Mouse (Mus musculus) intestine, postnatal 0 days (tissue): ENCODE data around the gene Cap1. TPM values are rescaled to one million over a fixed set of nuclear protein-coding genes. Genes with fewer than 3 reads are reported as not detected.

Source experiments
- ATAC-seq: fragments of 200-750 bp; cut with Nextera tagmentation; 2 replicates; pipeline ENCODE4 v1.8.0; 2017; ENCODE audit warnings: mild to moderate bottlenecking, moderate TSS enrichment, moderate library complexity
- H3K27ac ChIP-seq: fragments of 300-500 bp; sonication (generic); 2 replicates; pipeline ENCODE4 v1.5.1; 2014; ENCODE audit warnings: mild to moderate bottlenecking, low read depth, low read length, moderate library complexity
- H3K27me3 ChIP-seq: fragments of 300-500 bp; sonication (generic); replicated peaks from 2 replicates; pipeline ENCODE4 v1.6.1; 2014; ENCODE audit warnings: low read length, mixed read lengths; ENCODE audit not compliant: control insufficient read depth, insufficient read depth
- H3K36me3 ChIP-seq: fragments of 300-500 bp; sonication (generic); 2 replicates; pipeline ENCODE4 v1.6.1; 2014; ENCODE audit warnings: mild to moderate bottlenecking, moderate library complexity; ENCODE audit not compliant: control insufficient read depth, insufficient read depth
- H3K4me1 ChIP-seq: fragments of 300-500 bp; sonication (generic); replicated peaks from 2 replicates; pipeline ENCODE4 v1.6.1; 2014; ENCODE audit warnings: antibody characterized with exemption, low read length, mixed read lengths; ENCODE audit not compliant: control insufficient read depth, insufficient read depth
- H3K4me2 ChIP-seq: fragments of 300-500 bp; sonication (generic); replicated peaks from 2 replicates; pipeline ENCODE4 v1.6.1; 2014; ENCODE audit warnings: low read depth, mild to moderate bottlenecking, moderate library complexity
- H3K4me3 ChIP-seq: fragments of 300-500 bp; sonication (generic); 2 replicates; pipeline ENCODE4 v1.5.1; 2014; ENCODE audit warnings: low read depth, low read length
- H3K9ac ChIP-seq: fragments of 300-500 bp; sonication (generic); 2 replicates; pipeline ENCODE4 v1.6.1; 2014; ENCODE audit warnings: mild to moderate bottlenecking, low read depth, low read length
- H3K9me3 ChIP-seq: fragments of 300-500 bp; sonication (generic); 2 replicates; pipeline ENCODE4 v1.6.1; 2016; ENCODE audit warnings: mixed run types; ENCODE audit not compliant: control insufficient read depth
- CTCF ChIP-seq: sonication (generic); IDR thresholded peaks from 2 replicates; pipeline ENCODE4 v1.5.1; 2016; ENCODE audit warnings: low read depth, mild to moderate bottlenecking, control low read depth, antibody characterized with exemption, moderate library complexity
- WGBS: fragments of 180-500 bp; shearing (Covaris S2); extraction: QIAGEN DNeasy Blood & Tissue Kit; methylation state at CpG from one replicate; pipeline ENCODE4 v1.1.7; 2014; 5-methylcytosine and 5-hydroxymethylcytosine counted together
- polyA plus RNA-seq: library from polyadenylated mRNA; unstranded; fragments of >200 nt; fragmentation: Nextera tagmentation; extraction: Ambion mirVana; gene quantifications from 2 replicates; pipeline ENCODE4 v1.2.1, GENCODE M21; 2015

Gene Cap1
- polyA plus RNA-seq, 1 experiment from 2014 or later: 60.4 TPM

DNA sequence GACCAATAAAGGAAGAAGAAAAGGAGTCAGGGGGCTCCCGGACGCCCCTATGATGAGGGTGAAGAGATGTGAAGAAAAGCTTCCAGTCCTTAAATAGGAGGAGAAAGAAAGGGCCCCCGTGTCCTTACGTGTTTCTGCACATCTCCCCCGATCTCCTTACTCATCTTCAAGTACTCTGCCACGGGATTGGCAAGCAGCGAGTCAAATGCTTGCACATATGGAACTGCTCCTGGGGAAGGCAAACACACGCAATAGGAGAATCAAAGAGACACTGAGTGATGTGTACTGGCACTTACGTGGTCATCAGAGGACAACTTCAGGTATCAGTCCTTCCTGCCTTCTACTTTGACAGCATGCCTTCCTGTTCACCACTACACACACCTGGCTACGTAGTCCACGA, 14.6 kb downstream of the Cap1 start:
- H3K9ac ChIP-seq: no peak overlapping the region
- H3K9me3 ChIP-seq: no peaks in the 10 kb centered on the region
- WGBS: 87% methylated on average over 11 of the region's 11 CpGs
- no peak for ATAC-seq
- H3K4me3 ChIP-seq: no peak overlapping the region
- H3K27ac ChIP-seq: 0 out of 2 replicates have a peak overlapping the region, but pooled peaks have one; percentile 15
- H3K4me2 ChIP-seq: no peak overlapping the region
- no peaks in the 10 kb centered on the region for H3K4me1 ChIP-seq
- peaks cover 51% of the 10 kb centered on the region for H3K36me3 ChIP-seq
- no peaks in the 10 kb centered on the region for H3K27me3 ChIP-seq
- TF ChIP-seq CTCF: no peak

DNA sequence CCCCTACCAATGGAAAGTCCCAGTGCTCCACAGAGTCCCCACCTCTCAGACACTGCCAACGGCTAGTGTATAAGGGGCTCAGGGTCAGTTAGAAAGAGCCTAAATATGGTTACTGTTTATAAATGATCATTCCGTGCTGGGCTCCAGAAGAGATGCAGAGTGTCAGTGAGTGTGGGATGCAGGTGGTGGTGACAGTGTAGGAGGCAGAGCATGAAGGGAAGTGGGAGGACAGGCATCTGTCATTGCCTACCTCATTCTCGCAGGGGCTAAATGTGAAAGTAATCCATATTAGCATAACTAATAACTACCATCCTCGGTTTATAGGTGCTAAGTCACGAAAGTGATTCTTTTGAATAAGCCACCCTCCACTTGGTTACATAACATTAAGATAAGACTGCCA, 15.1 kb downstream of the Cap1 start:
- no peak overlapping the region for H3K9ac ChIP-seq
- H3K36me3 ChIP-seq: peaks cover 56% of the 10 kb centered on the region
- no peak overlapping the region for H3K4me3 ChIP-seq
- H3K4me1 ChIP-seq: no peaks in the 10 kb centered on the region
- H3K27ac ChIP-seq: no peak overlapping the region
- WGBS: 76% methylated on average over 5 of the region's 5 CpGs
- H3K4me2 ChIP-seq: no peak overlapping the region
- no peaks in the 10 kb centered on the region for H3K27me3 ChIP-seq
- no peak for TF ChIP-seq CTCF
- H3K9me3 ChIP-seq: no peaks in the 10 kb centered on the region
- ATAC-seq: no peak

DNA sequence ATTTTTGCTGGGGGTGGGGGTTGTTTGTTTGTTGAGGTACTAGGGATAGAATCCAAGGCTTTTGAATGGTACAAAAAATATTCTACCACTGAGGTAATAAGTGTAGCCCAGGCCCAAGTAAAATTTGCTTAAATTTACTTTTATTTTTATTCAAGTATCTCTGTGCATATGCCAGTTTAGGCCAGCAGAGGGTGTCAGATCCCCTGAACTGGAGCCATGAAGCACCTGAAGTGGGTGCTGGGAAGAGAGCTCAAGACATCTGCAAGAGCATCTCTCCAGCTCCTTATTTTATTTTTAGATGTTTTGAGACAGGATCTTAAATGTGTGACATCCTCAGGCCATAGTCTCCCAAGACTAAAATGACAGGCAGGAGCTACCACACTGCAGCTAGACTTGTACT, 15.8 kb downstream of the Cap1 start:
- ATAC-seq: no peak
- TF ChIP-seq CTCF: peak; percentile 69
- Histone ChIP-seq H3K4me3 (no peak overlapping the region), H3K4me1 (no peaks in the 10 kb centered on the region), H3K9me3 (no peaks in the 10 kb centered on the region), H3K9ac (no peak overlapping the region), H3K27ac (no peak overlapping the region), H3K36me3 (peaks cover 63% of the 10 kb centered on the region), H3K4me2 (no peak overlapping the region), H3K27me3 (no peaks in the 10 kb centered on the region)

DNA sequence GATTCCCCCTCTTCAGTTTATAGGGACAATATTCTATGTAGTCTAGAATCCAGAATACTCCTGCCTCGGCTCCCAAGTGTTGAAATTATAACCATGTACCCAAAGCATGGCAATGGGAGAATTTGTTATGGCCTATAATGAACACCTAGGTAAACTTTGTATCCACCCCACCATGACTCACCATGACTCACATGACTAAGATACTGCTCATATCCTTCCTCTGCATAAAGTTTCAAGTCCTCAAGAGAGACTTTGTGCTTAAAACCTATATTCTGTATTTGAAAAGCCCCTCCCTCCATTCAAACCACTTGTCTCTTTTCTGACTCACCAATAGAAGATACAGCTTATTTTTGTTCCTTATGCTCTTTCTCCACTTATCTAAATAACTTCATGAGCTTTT, 17.8 kb downstream of the Cap1 start:
- peaks cover 82% of the 10 kb centered on the region for H3K36me3 ChIP-seq
- no peaks in the 10 kb centered on the region for H3K9me3 ChIP-seq
- H3K4me2 ChIP-seq: no peak overlapping the region
- WGBS: 60% methylated on average over 1 of the region's 1 CpGs
- no peak for TF ChIP-seq CTCF
- no peaks in the 10 kb centered on the region for H3K4me1 ChIP-seq
- no peak overlapping the region for H3K4me3 ChIP-seq
- no peaks in the 10 kb centered on the region for H3K27me3 ChIP-seq
- H3K27ac ChIP-seq: no peak overlapping the region
- ATAC-seq: peak; percentile 47; the same call in 1 of the 2 replicates
- no peak overlapping the region for H3K9ac ChIP-seq

DNA sequence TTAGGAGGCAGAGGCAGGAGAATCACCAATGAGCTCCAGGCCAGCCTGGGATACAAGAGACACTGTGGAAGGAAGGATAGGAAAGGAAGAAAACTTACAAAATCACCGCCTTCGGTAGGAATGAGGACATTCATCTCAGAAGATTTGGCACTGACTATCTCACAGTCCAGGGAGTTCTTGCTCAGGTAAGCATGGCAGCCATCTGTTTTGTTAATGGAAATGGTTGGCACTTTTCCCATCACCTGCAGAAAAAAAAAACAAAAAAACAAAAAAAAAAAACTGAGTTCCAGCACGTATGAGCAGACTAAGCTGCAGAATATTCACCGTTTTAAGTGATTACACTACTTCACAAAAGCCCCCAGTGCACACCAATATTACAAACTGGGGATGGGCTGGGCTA, 24.0 kb downstream of the Cap1 start:
- no peak for ATAC-seq
- Histone ChIP-seq H3K27me3 (no peaks in the 10 kb centered on the region), H3K4me2 (no peak overlapping the region), H3K36me3 (peaks cover 84% of the 10 kb centered on the region), H3K9me3 (no peaks in the 10 kb centered on the region), H3K9ac (no peak overlapping the region), H3K4me1 (no peaks in the 10 kb centered on the region), H3K27ac (no peak overlapping the region), H3K4me3 (no peak overlapping the region)
- 94% methylated on average over 4 of the region's 4 CpGs for WGBS
- no peak for TF ChIP-seq CTCF

DNA sequence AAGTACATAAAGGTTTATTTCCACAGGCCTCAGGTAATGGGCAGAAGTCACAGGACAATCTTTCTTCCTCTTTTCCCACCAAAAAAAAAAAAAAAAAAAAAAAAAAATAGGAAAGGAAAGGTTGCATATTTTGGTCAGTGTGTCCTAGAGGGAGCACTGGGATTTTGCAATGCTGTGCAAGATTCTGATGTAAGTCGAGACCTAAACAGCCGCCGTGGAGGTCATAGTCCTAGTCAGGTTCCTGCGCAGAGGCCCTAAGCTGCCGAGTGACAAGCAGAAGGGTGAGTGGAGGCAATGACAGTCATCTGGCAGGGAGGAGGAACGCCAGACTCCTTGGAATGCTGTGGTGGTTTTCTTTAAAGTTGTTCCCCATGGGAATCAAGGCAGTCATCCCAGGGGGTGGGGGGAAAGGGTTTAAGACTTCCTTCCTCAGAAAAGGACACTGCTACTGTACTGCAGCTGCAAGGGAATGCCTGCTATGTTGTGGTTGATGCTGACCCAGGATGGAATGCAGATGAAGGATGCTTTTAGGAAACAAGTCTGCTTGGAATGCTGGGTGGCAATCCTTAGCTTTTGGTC, 26.7 kb downstream of the Cap1 start:
- Histone ChIP-seq H3K9ac (no peak overlapping the region), H3K27me3 (no peaks in the 10 kb centered on the region), H3K4me1 (no peaks in the 10 kb centered on the region), H3K27ac (no peak overlapping the region), H3K36me3 (peaks cover 81% of the 10 kb centered on the region), H3K4me3 (no peak overlapping the region), H3K9me3 (no peaks in the 10 kb centered on the region), H3K4me2 (no peak overlapping the region)
- no peak for TF ChIP-seq CTCF
- WGBS: 73% methylated on average over 6 of the region's 6 CpGs
- no peak for ATAC-seq

DNA sequence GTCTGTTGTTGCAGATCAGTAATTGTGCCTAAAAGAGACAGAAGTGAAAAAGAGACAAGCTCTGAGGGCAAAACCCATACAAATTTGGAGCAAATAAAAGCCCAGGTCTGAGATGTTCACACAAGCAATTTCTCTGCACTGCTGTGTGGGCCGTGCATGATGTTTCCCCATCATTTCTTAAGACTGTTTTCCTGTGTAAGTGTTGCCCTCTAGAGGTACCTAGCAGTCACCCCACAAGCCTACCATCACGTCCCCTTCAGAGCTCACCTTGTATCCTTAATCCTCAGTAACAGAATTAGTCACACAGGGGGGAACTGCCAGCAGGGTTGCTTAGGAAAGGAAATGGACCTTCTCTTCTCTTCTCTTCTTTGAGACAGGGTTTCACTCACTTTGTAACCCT, 27.9 kb downstream of the Cap1 start:
- TF ChIP-seq CTCF: peak; percentile 52
- H3K4me1 ChIP-seq: no peaks in the 10 kb centered on the region
- no peak overlapping the region for H3K4me2 ChIP-seq
- no peaks in the 10 kb centered on the region for H3K9me3 ChIP-seq
- H3K9ac ChIP-seq: no peak overlapping the region
- no peak overlapping the region for H3K27ac ChIP-seq
- no peak overlapping the region for H3K4me3 ChIP-seq
- no peaks in the 10 kb centered on the region for H3K27me3 ChIP-seq
- peaks cover 70% of the 10 kb centered on the region for H3K36me3 ChIP-seq
- no peak for ATAC-seq
- WGBS: 46% methylated on average over 2 of the region's 2 CpGs
